Mouse (Mus musculus) heart, embryonic 16.5 days (tissue): ENCODE measurements at regions not wholly inside any gene's neighbourhood (a gene's known extent, or its start where the extent isn't known, plus 50 kb on each side); places are given as distances from the start of the nearest gene placed in this dataset.
A peak's percentile ranks its signal among the peaks of the same experiment; 100 is the strongest.

ENCODE experiments used
- ATAC-seq: fragments of 200-750 bp; cut with Nextera tagmentation; replicated peaks from 2 replicates; pipeline ENCODE4 v1.8.0; 2017; ENCODE audit warnings: moderate number of reproducible peaks; ENCODE audit not compliant: insufficient read depth, low FRiP score; ENCODE audit errors: extremely low read depth
- H3K27ac ChIP-seq: fragments of 300-500 bp; sonication (generic); 2 replicates; pipeline ENCODE4 v1.5.1; 2014; ENCODE audit warnings: mild to moderate bottlenecking, low read length, control low read depth, moderate library complexity
- H3K27me3 ChIP-seq: fragments of 300-500 bp; sonication (generic); 2 replicates; pipeline ENCODE4 v1.6.1; 2014; ENCODE audit warnings: low read length, mixed read lengths; ENCODE audit not compliant: control insufficient read depth, insufficient read depth
- H3K36me3 ChIP-seq: fragments of 300-500 bp; sonication (generic); 2 replicates; pipeline ENCODE4 v1.6.1; 2014; ENCODE audit not compliant: control insufficient read depth, insufficient read depth
- H3K4me1 ChIP-seq: fragments of 300-500 bp; sonication (generic); 2 replicates; pipeline ENCODE4 v1.6.1; 2014; ENCODE audit warnings: low read length, mixed read lengths; ENCODE audit not compliant: control insufficient read depth, insufficient read depth
- H3K4me2 ChIP-seq: fragments of 300-500 bp; sonication (generic); 2 replicates; pipeline ENCODE4 v1.6.1; 2014; ENCODE audit warnings: low read depth, mild to moderate bottlenecking, control low read depth, low read length
- H3K4me3 ChIP-seq: fragments of 300-500 bp; sonication (generic); 2 replicates; pipeline ENCODE4 v1.5.1; 2014; ENCODE audit warnings: mild to moderate bottlenecking, control low read depth, low read length
- H3K9ac ChIP-seq: fragments of 300-500 bp; sonication (generic); 2 replicates; pipeline ENCODE4 v1.6.1; 2014; ENCODE audit warnings: low read length, control low read depth
- H3K9me3 ChIP-seq: fragments of 300-500 bp; sonication (generic); replicated peaks from 2 replicates; pipeline ENCODE4 v1.6.1; 2016; ENCODE audit warnings: low read length; ENCODE audit not compliant: control insufficient read depth
- WGBS: fragments of 180-500 bp; shearing (Covaris S2); extraction: QIAGEN DNeasy Blood & Tissue Kit; methylation state at CpG from one replicate; pipeline ENCODE4 v1.1.7; 2014; 5-methylcytosine and 5-hydroxymethylcytosine counted together

DNA sequence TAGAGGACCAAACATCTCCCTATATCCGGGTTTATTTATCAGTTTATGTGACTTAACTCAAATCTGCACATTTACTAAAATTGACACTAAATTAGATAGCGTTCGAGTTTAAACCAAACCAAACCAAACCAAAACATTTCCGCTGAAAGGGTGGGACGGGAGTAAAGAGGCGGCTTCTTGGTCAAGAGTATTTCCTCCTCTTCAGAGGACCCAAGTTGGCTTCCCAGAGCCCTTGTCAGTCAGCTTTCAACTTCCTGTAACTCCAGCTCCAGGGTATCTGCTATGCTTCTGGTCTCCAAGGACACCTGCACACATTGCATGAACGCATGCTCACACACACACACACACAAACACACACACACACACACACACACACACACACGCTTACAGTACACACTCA is 137.4 kb upstream of the Rap1b start:
- Histone ChIP-seq H3K27ac (peak overlapping the region; percentile 83), H3K4me3 (no peak overlapping the region), H3K36me3 (no peaks in the 10 kb centered on the region), H3K9ac (no peak overlapping the region), H3K9me3 (no peaks in the 10 kb centered on the region), H3K4me2 (peak overlapping the region; percentile 22; the same call in 1 of the 2 replicates), H3K27me3 (no peaks in the 10 kb centered on the region), H3K4me1 (peaks cover 23% of the 10 kb centered on the region)
- ATAC-seq, result no peak
- WGBS, result 68% methylated on average over 8 of the region's 8 CpGs

- no peak for ATAC-seq
- no peak overlapping the region for H3K4me3 ChIP-seq
- no peaks in the 10 kb centered on the region for H3K27me3 ChIP-seq
- no peak overlapping the region for H3K9ac ChIP-seq
- peaks cover 25% of the 10 kb centered on the region for H3K4me1 ChIP-seq
- H3K9me3 ChIP-seq, result no peaks in the 10 kb centered on the region
- no peak overlapping the region for H3K27ac ChIP-seq
- H3K36me3 ChIP-seq, result no peaks in the 10 kb centered on the region
- H3K4me2 ChIP-seq, result no peak overlapping the region
- WGBS, result 71% methylated on average over 15 of the region's 15 CpGs
Observed at GRCm38 (mm10) chr10:117984784-117985602, 139.2 kb upstream of the Rap1b start.

GRCm38 (mm10) chr10:117987620-117988019 is 141.8 kb upstream of the Rap1b start:
- peak overlapping the region; percentile 3; the same call in 1 of the 2 replicates for H3K4me2 ChIP-seq
- no peaks in the 10 kb centered on the region for H3K36me3 ChIP-seq
- H3K9me3 ChIP-seq, result no peaks in the 10 kb centered on the region
- no peak overlapping the region for H3K9ac ChIP-seq
- 22% methylated on average over 6 of the region's 6 CpGs for WGBS
- H3K27me3 ChIP-seq, result no peaks in the 10 kb centered on the region
- peaks cover 22% of the 10 kb centered on the region for H3K4me1 ChIP-seq
- peak overlapping the region; percentile 71 for H3K27ac ChIP-seq
- ATAC-seq, result peak; percentile 92
- H3K4me3 ChIP-seq, result no peak overlapping the region

DNA sequence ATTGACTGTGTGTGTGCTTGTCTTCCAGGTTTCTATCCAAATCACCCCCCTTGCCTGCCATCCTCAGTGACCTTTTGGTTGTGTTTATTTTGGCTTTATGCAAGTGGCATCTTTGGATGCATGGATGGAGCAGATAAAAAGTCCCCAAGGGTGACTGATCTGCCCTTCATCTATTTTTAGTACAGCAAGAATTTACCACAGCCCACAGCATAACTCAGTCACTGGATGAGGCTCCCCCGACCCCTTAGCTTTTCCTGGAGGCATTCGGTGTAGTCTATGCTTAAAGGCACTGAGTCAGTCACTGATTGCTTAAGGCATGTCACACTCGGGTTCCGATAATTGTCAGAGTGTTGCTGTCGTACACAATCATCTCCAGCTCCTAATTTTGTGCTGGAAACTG is 142.2 kb upstream of the Rap1b start:
- Histone ChIP-seq H3K9me3 (no peaks in the 10 kb centered on the region), H3K4me1 (peaks cover 18% of the 10 kb centered on the region), H3K27ac (peak overlapping the region; percentile 71), H3K9ac (no peak overlapping the region), H3K36me3 (no peaks in the 10 kb centered on the region), H3K4me2 (peak overlapping the region; percentile 3; the same call in 1 of the 2 replicates), H3K4me3 (no peak overlapping the region), H3K27me3 (no peaks in the 10 kb centered on the region)
- 23% methylated on average over 5 of the region's 5 CpGs for WGBS
- ATAC-seq, result peak; percentile 59

DNA sequence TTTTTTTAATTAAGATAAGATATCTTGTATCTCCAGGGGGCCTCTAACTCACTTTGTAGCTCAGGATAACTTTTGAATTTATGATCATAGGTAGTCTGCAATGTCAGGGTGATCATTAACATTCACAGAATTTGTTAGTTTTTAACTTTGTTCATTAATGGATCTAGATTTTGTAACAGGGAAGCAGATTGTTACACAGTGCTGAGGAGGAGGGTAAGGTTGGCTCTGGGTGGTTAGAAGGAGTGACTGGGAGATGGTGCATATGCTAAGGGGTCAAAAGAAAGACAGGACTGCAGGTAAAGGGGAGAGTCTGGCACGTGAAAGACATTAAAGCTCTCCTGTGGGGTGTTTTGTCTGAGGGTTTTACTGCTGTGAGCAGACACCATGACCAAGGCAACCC is 145.3 kb upstream of the Rap1b start:
- H3K27ac ChIP-seq, result no peak overlapping the region
- no peaks in the 10 kb centered on the region for H3K27me3 ChIP-seq
- peaks cover 18% of the 10 kb centered on the region for H3K4me1 ChIP-seq
- H3K9ac ChIP-seq, result no peak overlapping the region
- H3K9me3 ChIP-seq, result no peaks in the 10 kb centered on the region
- no peak for ATAC-seq
- H3K4me2 ChIP-seq, result no peak overlapping the region
- WGBS, result 88% methylated on average over 1 of the region's 1 CpGs
- no peak overlapping the region for H3K4me3 ChIP-seq
- no peaks in the 10 kb centered on the region for H3K36me3 ChIP-seq

DNA sequence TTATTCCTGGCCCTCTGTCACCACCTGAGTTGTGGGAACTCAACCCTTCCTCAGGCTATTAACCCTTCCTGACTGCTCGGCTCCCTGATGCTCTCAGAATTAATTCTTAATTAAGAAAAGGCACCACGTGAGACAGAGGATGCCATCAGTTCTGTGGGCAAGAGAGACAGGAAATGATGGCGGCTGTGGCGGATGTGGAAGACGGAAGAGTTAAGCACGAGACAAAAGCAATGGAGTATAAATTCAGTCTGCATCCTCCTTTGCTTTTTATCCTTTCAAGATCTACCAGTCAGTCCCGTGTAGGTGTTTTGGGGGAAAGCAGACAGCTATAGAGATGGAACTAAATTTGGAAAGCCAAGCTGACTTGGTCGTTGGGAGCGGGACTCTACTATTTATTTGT is 146.5 kb upstream of the Rap1b start:
- Histone ChIP-seq H3K9ac (no peak overlapping the region), H3K4me3 (no peak overlapping the region), H3K36me3 (no peaks in the 10 kb centered on the region), H3K27ac (no peak overlapping the region), H3K4me1 (peaks cover 10% of the 10 kb centered on the region), H3K4me2 (no peak overlapping the region), H3K9me3 (no peaks in the 10 kb centered on the region), H3K27me3 (no peaks in the 10 kb centered on the region)
- WGBS, result 80% methylated on average over 9 of the region's 9 CpGs
- no peak for ATAC-seq

GRCm38 (mm10) chr10:117993809-117994208 is 147.8 kb upstream of the Mdm1 start:
- 89% methylated on average over 3 of the region's 3 CpGs for WGBS
- ATAC-seq, result no peak
- H3K4me3 ChIP-seq, result no peak overlapping the region

DNA sequence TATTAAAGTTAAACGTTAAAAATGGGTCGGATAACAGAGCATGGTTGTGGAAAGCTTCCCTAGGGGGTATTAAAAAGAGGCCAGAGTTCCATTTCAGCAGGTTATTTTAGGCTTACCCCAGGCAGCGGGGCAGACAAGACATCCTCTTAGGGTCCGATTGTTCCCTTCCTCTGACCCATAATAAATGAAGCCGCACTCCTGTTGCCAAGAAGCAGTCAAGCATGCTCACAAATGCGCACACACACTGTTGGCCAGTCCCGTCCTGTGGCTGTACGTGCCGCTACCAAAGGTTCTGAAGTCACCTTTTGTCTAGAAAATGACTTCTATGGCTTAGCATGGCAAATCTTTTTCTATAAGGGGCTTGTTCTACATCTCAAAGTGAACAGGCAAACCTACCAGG is 146.8 kb upstream of the Mdm1 start:
- H3K4me1 ChIP-seq, result no peaks in the 10 kb centered on the region
- H3K9me3 ChIP-seq, result no peaks in the 10 kb centered on the region
- no peak overlapping the region for H3K9ac ChIP-seq
- no peak overlapping the region for H3K27ac ChIP-seq
- H3K27me3 ChIP-seq, result no peaks in the 10 kb centered on the region
- H3K36me3 ChIP-seq, result no peaks in the 10 kb centered on the region
- no peak overlapping the region for H3K4me3 ChIP-seq
- H3K4me2 ChIP-seq, result no peak overlapping the region
- 75% methylated on average over 9 of the region's 9 CpGs for WGBS
- ATAC-seq, result no peak

More at GRCm38 (mm10) chr10:117993809-117994208, 147.8 kb upstream of the Mdm1 start:
- H3K27me3 ChIP-seq, result no peaks in the 10 kb centered on the region
- no peaks in the 10 kb centered on the region for H3K36me3 ChIP-seq
- no peaks in the 10 kb centered on the region for H3K4me1 ChIP-seq
- H3K9ac ChIP-seq, result no peak overlapping the region
- no peak overlapping the region for H3K4me2 ChIP-seq
- no peak overlapping the region for H3K27ac ChIP-seq
- no peaks in the 10 kb centered on the region for H3K9me3 ChIP-seq

GRCm38 (mm10) chr10:117997796-117998195 is 143.8 kb upstream of the Mdm1 start:
- no peaks in the 10 kb centered on the region for H3K36me3 ChIP-seq
- no peaks in the 10 kb centered on the region for H3K27me3 ChIP-seq
- H3K9me3 ChIP-seq, result no peaks in the 10 kb centered on the region
- H3K9ac ChIP-seq, result no peak overlapping the region
- WGBS, result 76% methylated on average over 5 of the region's 5 CpGs
- H3K27ac ChIP-seq, result no peak overlapping the region
- no peak for ATAC-seq
- peaks cover 5% of the 10 kb centered on the region for H3K4me1 ChIP-seq
- H3K4me3 ChIP-seq, result no peak overlapping the region
- no peak overlapping the region for H3K4me2 ChIP-seq
